Mouse (Mus musculus) liver, postnatal 0 days (tissue): ENCODE measurements around the gene Thop1. TPM values are rescaled to one million over a fixed set of nuclear protein-coding genes. Genes with fewer than 3 reads are reported as not detected.

Experiments used
- ATAC-seq: fragments of 200-750 bp; cut with Nextera tagmentation; 2 replicates; pipeline ENCODE4 v1.8.0; 2017; ENCODE audit warnings: mild to moderate bottlenecking, moderate library complexity
- DNase-seq: peaks from one replicate; pipeline ENCODE4 v3.0.0-alpha.2; 2016
- H3K27ac ChIP-seq: fragments of 300-500 bp; sonication (generic); 2 replicates; pipeline ENCODE4 v1.5.1; 2014; ENCODE audit warnings: antibody characterized with exemption, moderate library complexity, mild to moderate bottlenecking, low read depth
- H3K27me3 ChIP-seq: fragments of 300-500 bp; sonication (generic); 2 replicates; pipeline ENCODE4 v1.6.1; 2014; ENCODE audit warnings: low read length, control low read depth, mixed read lengths; ENCODE audit not compliant: insufficient read depth
- H3K36me3 ChIP-seq: fragments of 300-500 bp; sonication (generic); replicated peaks from 2 replicates; pipeline ENCODE4 v1.6.1; 2014; ENCODE audit warnings: mild to moderate bottlenecking, control low read depth, low read length, moderate library complexity, mixed read lengths; ENCODE audit not compliant: insufficient read depth
- H3K4me1 ChIP-seq: fragments of 300-500 bp; sonication (generic); 2 replicates; pipeline ENCODE4 v1.6.1; 2014; ENCODE audit warnings: antibody characterized with exemption, mild to moderate bottlenecking, control low read depth; ENCODE audit not compliant: insufficient read depth
- H3K4me2 ChIP-seq: fragments of 300-500 bp; sonication (generic); 2 replicates; pipeline ENCODE4 v1.6.1; 2014; ENCODE audit warnings: low read depth, mild to moderate bottlenecking, low read length, moderate library complexity, mixed read lengths
- H3K4me3 ChIP-seq: fragments of 300-500 bp; sonication (generic); 2 replicates; pipeline ENCODE4 v1.5.1; 2014; ENCODE audit warnings: low read depth, low read length
- H3K9ac ChIP-seq: fragments of 300-500 bp; sonication (generic); replicated peaks from 2 replicates; pipeline ENCODE4 v1.6.1; 2014; ENCODE audit warnings: mild to moderate bottlenecking, moderate library complexity
- H3K9me3 ChIP-seq: fragments of 300-500 bp; sonication (generic); 2 replicates; pipeline ENCODE4 v1.6.1; 2016; ENCODE audit warnings: mild to moderate bottlenecking, control low read depth, low read length, mixed read lengths
- CTCF ChIP-seq: sonication (generic); IDR thresholded peaks from 2 replicates; pipeline ENCODE4 v1.5.1; 2016; ENCODE audit warnings: antibody characterized with exemption, low read depth
- EP300 ChIP-seq: IDR thresholded peaks from 2 replicates; pipeline ENCODE4 v1.6.1; 2016; ENCODE audit warnings: antibody characterized with exemption, low read depth, mild to moderate bottlenecking
- WGBS: fragments of 180-500 bp; shearing (Covaris S2); extraction: QIAGEN DNeasy Blood & Tissue Kit; methylation state at CpG from one replicate; pipeline ENCODE4 v1.1.7; 2014; ENCODE audit not compliant: insufficient replicate concordance; 5-methylcytosine and 5-hydroxymethylcytosine counted together
- microRNA-seq: library from miRNA; unstranded; fragments of <30 nt; microRNA quantifications from one replicate; pipeline ENCODE4, GENCODE M21; 2016
- polyA plus RNA-seq: library from polyadenylated mRNA; unstranded; fragments of >200 nt; fragmentation: Nextera tagmentation; extraction: Ambion mirVana; gene quantifications from 2 replicates; pipeline ENCODE4 v1.2.1, GENCODE M21; 2015

Thop1 gene
- polyA plus RNA-seq, 1 experiment from 2014 or later = 8.1 TPM

GRCm38 (mm10) chr10:81119625-81120024 lies 49.8 kb downstream of the Thop1 start:
- Histone ChIP-seq H3K9ac (no peak overlapping the region), H3K36me3 (peaks cover 75% of the 10 kb centered on the region), H3K27ac (no peak overlapping the region), H3K9me3 (no peaks in the 10 kb centered on the region), H3K4me3 (no peak overlapping the region), H3K4me2 (no peak overlapping the region), H3K27me3 (no peaks in the 10 kb centered on the region), H3K4me1 (no peaks in the 10 kb centered on the region)
- TF ChIP-seq EP300 (no peak), CTCF (no peak)
- 90% methylated on average over 10 of the region's 10 CpGs for WGBS
- no peak for ATAC-seq
- no peak for DNase-seq

- Histone ChIP-seq H3K36me3 (peaks cover 65% of the 10 kb centered on the region), H3K9me3 (no peaks in the 10 kb centered on the region), H3K9ac (no peak overlapping the region), H3K4me2 (no peak overlapping the region), H3K4me1 (no peaks in the 10 kb centered on the region), H3K27ac (no peak overlapping the region), H3K27me3 (no peaks in the 10 kb centered on the region), H3K4me3 (no peak overlapping the region)
- ATAC-seq (no peak), DNase-seq (no peak)
- TF ChIP-seq EP300 (no peak), CTCF (no peak)
- WGBS = 90% methylated on average over 7 of the region's 7 CpGs
Observed at GRCm38 (mm10) chr10:81120650-81121049, 50.8 kb downstream of the Thop1 start.

GRCm38 (mm10) chr10:81122889-81123288 lies 53.1 kb downstream of the Thop1 start:
- 69% methylated on average over 2 of the region's 2 CpGs for WGBS
- TF ChIP-seq CTCF = no peak
- TF ChIP-seq EP300 = no peak
- ATAC-seq (no peak), DNase-seq (no peak)
- H3K4me1 ChIP-seq = peaks cover 8% of the 10 kb centered on the region
- no peaks in the 10 kb centered on the region for H3K9me3 ChIP-seq
- H3K4me3 ChIP-seq = no peak overlapping the region
- H3K36me3 ChIP-seq = peaks cover 50% of the 10 kb centered on the region
- H3K9ac ChIP-seq = no peak overlapping the region
- H3K27ac ChIP-seq = no peak overlapping the region
- H3K4me2 ChIP-seq = no peak overlapping the region
- H3K27me3 ChIP-seq = no peaks in the 10 kb centered on the region

GRCm38 (mm10) chr10:81123500-81123899 lies 53.7 kb downstream of the Thop1 start:
- TF ChIP-seq EP300 (no peak), CTCF (no peak)
- Histone ChIP-seq H3K4me3 (no peak overlapping the region), H3K9ac (no peak overlapping the region), H3K27ac (no peak overlapping the region), H3K9me3 (no peaks in the 10 kb centered on the region), H3K27me3 (no peaks in the 10 kb centered on the region), H3K4me2 (no peak overlapping the region), H3K4me1 (peaks cover 14% of the 10 kb centered on the region), H3K36me3 (peaks cover 46% of the 10 kb centered on the region)
- WGBS = 73% methylated on average over 11 of the region's 11 CpGs
- DNase-seq = no peak
- no peak for ATAC-seq

Small RNAs within 50 kb of the gene (microRNA-seq; reads per million reads assigned to microRNA genes)
- not detected for gene Mir5615-1
- gene Mir5615-2 = not detected

Other genes with a start within 250 kb of the Thop1 start
- 1,017 and 1,029 TPM in 2 replicates for gene Oaz1, start 243.4 kb upstream of the Thop1 start, polyA plus RNA-seq
- not detected in 2 replicates for gene Lingo3, start 226.0 kb upstream of the Thop1 start, polyA plus RNA-seq
- gene Lsm7, start 214.8 kb upstream of the Thop1 start, polyA plus RNA-seq = 104 and 108 TPM in 2 replicates
- 27.6 and 27.7 TPM in 2 replicates for gene Sppl2b, start 214.8 kb upstream of the Thop1 start, polyA plus RNA-seq
- gene Tmprss9, start 198.2 kb upstream of the Thop1 start, polyA plus RNA-seq = 0.12 TPM in 2 replicates
- gene Timm13, start 169.1 kb upstream of the Thop1 start, polyA plus RNA-seq = 242 and 244 TPM in 2 replicates
- gene Lmnb2, start 151.8 kb upstream of the Thop1 start, polyA plus RNA-seq = 5.4 and 6.5 TPM in 2 replicates
- gene Gadd45b, start 140.0 kb upstream of the Thop1 start, polyA plus RNA-seq = 17.3 and 18.7 TPM in 2 replicates
- 1.3 TPM in 2 replicates for gene Gng7, start 55.1 kb upstream of the Thop1 start, polyA plus RNA-seq
- not detected in 2 replicates for gene Diras1, start 44.4 kb upstream of the Thop1 start, polyA plus RNA-seq
- gene Slc39a3, start 32.6 kb upstream of the Thop1 start, polyA plus RNA-seq = 4.6 and 4.7 TPM in 2 replicates
- 50.2 and 50.6 TPM in 2 replicates for gene Sgta, start 9.9 kb upstream of the Thop1 start, polyA plus RNA-seq
- gene Creb3l3, start 28.8 kb downstream of the Thop1 start, polyA plus RNA-seq = 181 and 183 TPM in 2 replicates
- 93.2 and 93.9 TPM in 2 replicates for gene Map2k2, start 35.9 kb downstream of the Thop1 start, polyA plus RNA-seq
- gene Zbtb7a, start 65.2 kb downstream of the Thop1 start, polyA plus RNA-seq = 29.7 and 33.8 TPM in 2 replicates
- gene Pias4, start 97.9 kb downstream of the Thop1 start, polyA plus RNA-seq = 14.6 and 16.1 TPM in 2 replicates
- 310 and 313 TPM in 2 replicates for gene Eef2, start 106.6 kb downstream of the Thop1 start, polyA plus RNA-seq
- gene Dapk3, start 113.0 kb downstream of the Thop1 start, polyA plus RNA-seq = 15.3 and 17.2 TPM in 2 replicates
- not detected in 2 replicates for gene 4930442H23Rik, start 113.8 kb downstream of the Thop1 start, polyA plus RNA-seq
- not detected in 2 replicates for gene Nmrk2, start 132.0 kb downstream of the Thop1 start, polyA plus RNA-seq
- gene Atcay, start 160.8 kb downstream of the Thop1 start, polyA plus RNA-seq = not detected in 2 replicates
- gene Zfr2, start 163.1 kb downstream of the Thop1 start, polyA plus RNA-seq = 0.09 and 0.61 TPM in 2 replicates
- gene Matk, start 182.9 kb downstream of the Thop1 start, polyA plus RNA-seq = 1.7 TPM in 2 replicates
- 110 and 112 TPM in 2 replicates for gene Mrpl54, start 196.9 kb downstream of the Thop1 start, polyA plus RNA-seq
- 21.1 and 23.2 TPM in 2 replicates for gene Apba3, start 196.9 kb downstream of the Thop1 start, polyA plus RNA-seq
- 1.7 and 1.8 TPM in 2 replicates for gene Tjp3, start 221.5 kb downstream of the Thop1 start, polyA plus RNA-seq
- gene Pip5k1c, start 222.9 kb downstream of the Thop1 start, polyA plus RNA-seq = 8.8 and 9.7 TPM in 2 replicates